Mouse (Mus musculus) spleen, embryonic (tissue): ENCODE data around the gene Pla2g12b.

Experiments
- CTCF ChIA-PET: fragments of 350-600 bp; sonication (Branson Sonifier 250); formaldehyde crosslinking; loops from one replicate; lab custom pipeline; 2022; lab: Charles Lee

Gene Pla2g12b

GRCm38 (mm10) chr10:59410264-59410663 is 6.8 kb downstream of the Pla2g12b start:
- CTCF ChIA-PET: no interaction called here

- CTCF ChIA-PET: no interaction called here
These were observed 10.3 kb downstream of the Pla2g12b start for GRCm38 (mm10) chr10:59413711-59414110.

- CTCF ChIA-PET: no interaction called here
These were observed 13.2 kb downstream of the Pla2g12b start for GRCm38 (mm10) chr10:59416623-59417022.

- CTCF ChIA-PET: no interaction called here
These were observed 16.1 kb downstream of the Pla2g12b start for GRCm38 (mm10) chr10:59419516-59419915.

- CTCF ChIA-PET: no interaction called here
These were observed 21.0 kb downstream of the Pla2g12b start for GRCm38 (mm10) chr10:59424453-59424852.

- CTCF ChIA-PET: no interaction called here
These were observed 21.9 kb downstream of the Pla2g12b start for GRCm38 (mm10) chr10:59425369-59425768.

- CTCF ChIA-PET: interaction anchor here (0.7 kb wide), 1 partner anchor 45 kb away, joined by 10 read pairs; no protein-coding TSS in a partner anchor
These were observed 22.9 kb downstream of the Pla2g12b start for GRCm38 (mm10) chr10:59426371-59426770.

GRCm38 (mm10) chr10:59429448-59430135 is 26.1 kb downstream of the Pla2g12b start:
- CTCF ChIA-PET: interaction anchor here (0.5 kb wide), 1 partner anchor 387 kb away, joined by 6 read pairs; no protein-coding TSS in a partner anchor

- CTCF ChIA-PET: no interaction called here
These were observed 27.3 kb downstream of the Pla2g12b start for GRCm38 (mm10) chr10:59430701-59431218.

- CTCF ChIA-PET: no interaction called here
These were observed 32.3 kb downstream of the Pla2g12b start for GRCm38 (mm10) chr10:59435746-59436145.

- CTCF ChIA-PET: no interaction called here
These were observed 35.2 kb downstream of the Pla2g12b start for GRCm38 (mm10) chr10:59438651-59439050.

- CTCF ChIA-PET: no interaction called here
These were observed 36.1 kb downstream of the Pla2g12b start for GRCm38 (mm10) chr10:59439508-59439931.

- CTCF ChIA-PET: no interaction called here
These were observed 36.7 kb downstream of the Pla2g12b start for GRCm38 (mm10) chr10:59440177-59440576.

GRCm38 (mm10) chr10:59441735-59442134 is 38.3 kb downstream of the Pla2g12b start, which contains the start of gene Oit3:
Gene Oit3, minus strand, starts transcription at chr10:59441778.
- CTCF ChIA-PET: no interaction called here

GRCm38 (mm10) chr10:59443212-59443611 is 39.8 kb downstream of the Pla2g12b start:
- CTCF ChIA-PET: no interaction called here

GRCm38 (mm10) chr10:59444106-59444505 is 40.6 kb downstream of the Pla2g12b start:
- CTCF ChIA-PET: no interaction called here

GRCm38 (mm10) chr10:59444635-59445034 is 41.2 kb downstream of the Pla2g12b start:
- CTCF ChIA-PET: no interaction called here

- CTCF ChIA-PET: interaction anchor here (0.7 kb wide), 1 partner anchor 656 kb away, joined by 5 read pairs; no protein-coding TSS in a partner anchor
These were observed 43.5 kb downstream of the Pla2g12b start for GRCm38 (mm10) chr10:59446911-59447437.

- CTCF ChIA-PET: no interaction called here
These were observed 44.1 kb downstream of the Pla2g12b start for GRCm38 (mm10) chr10:59447546-59447945.

- CTCF ChIA-PET: no interaction called here
These were observed 48.4 kb downstream of the Pla2g12b start for GRCm38 (mm10) chr10:59451839-59452238.

- CTCF ChIA-PET: no interaction called here
These were observed 51.2 kb downstream of the Pla2g12b start for GRCm38 (mm10) chr10:59454631-59455030.

GRCm38 (mm10) chr10:59459767-59460166 is 56.3 kb downstream of the Pla2g12b start:
- CTCF ChIA-PET: no interaction called here

GRCm38 (mm10) chr10:59462307-59462706 is 58.8 kb downstream of the Pla2g12b start:
- CTCF ChIA-PET: interaction anchor here (0.6 kb wide), 1 partner anchor 289 kb away, joined by 3 read pairs; no protein-coding TSS in a partner anchor
